Mouse (Mus musculus): Measurements from ENCODE around the gene Stk32c. TPM values are rescaled to one million over a fixed set of nuclear protein-coding genes. Genes with fewer than 3 reads are reported as not detected.

Stk32c gene
- not detected in 2 replicates for polyA plus RNA-seq (2014; fragmentation: Nextera tagmentation; extraction: Ambion mirVana)

- ATAC-seq (replicated peaks; ENCODE audit: insufficient number of reproducible peaks, low FRiP score, low TSS enrichment), result peak; percentile 98
- peak within 1 kb of the TSS; percentile 63 for H3K4me3 ChIP-seq (ENCODE audit: low read depth, low read length)
- H3K36me3 ChIP-seq (ENCODE audit: control insufficient read depth, insufficient read depth, low read length), result no peaks in the 10 kb centered on the region
- no peaks in the 10 kb centered on the region for H3K4me1 ChIP-seq (ENCODE audit: control insufficient read depth, insufficient read depth, low read length)
- no peaks in the 10 kb centered on the region for H3K27me3 ChIP-seq (ENCODE audit: control insufficient read depth, insufficient read depth, low read length)
- peak within 1 kb of the TSS; percentile 75 for H3K4me2 ChIP-seq
- 2% methylated on average over 53 of the region's 53 CpGs for WGBS (ENCODE audit: insufficient replicate concordance)
- H3K9me3 ChIP-seq (replicated peaks; ENCODE audit: control insufficient read depth, low read length), result no peaks in the 10 kb centered on the region
- peak within 1 kb of the TSS; percentile 89 for H3K9ac ChIP-seq (ENCODE audit: low read depth, low read length)
- H3K27ac ChIP-seq (ENCODE audit: low read depth, low read length), result peak within 1 kb of the TSS; percentile 87
Measured at GRCm38 (mm10) chr7:139212754-139213745, at the start of gene Stk32c, which contains the start of gene Lrrc27. Gene Stk32c, minus strand, starts transcription at chr7:139213307. Gene Lrrc27, plus strand, starts transcription at chr7:139212988.

GRCm38 (mm10) chr7:139257752-139258542 is 44.8 kb upstream of the Stk32c start:
- H3K9ac ChIP-seq (ENCODE audit: low read depth, low read length), result no peak overlapping the region
- peaks cover 8% of the 10 kb centered on the region for H3K36me3 ChIP-seq (ENCODE audit: control insufficient read depth, insufficient read depth, low read length)
- no peaks in the 10 kb centered on the region for H3K9me3 ChIP-seq (replicated peaks; ENCODE audit: control insufficient read depth, low read length)
- no peaks in the 10 kb centered on the region for H3K27me3 ChIP-seq (ENCODE audit: control insufficient read depth, insufficient read depth, low read length)
- no peak for ATAC-seq (replicated peaks; ENCODE audit: insufficient number of reproducible peaks, low FRiP score, low TSS enrichment)
- H3K4me3 ChIP-seq (ENCODE audit: low read depth, low read length), result no peak overlapping the region
- peaks cover 23% of the 10 kb centered on the region for H3K4me1 ChIP-seq (ENCODE audit: control insufficient read depth, insufficient read depth, low read length)
- H3K27ac ChIP-seq (ENCODE audit: low read depth, low read length), result no peak overlapping the region
- 50% methylated on average over 10 of the region's 10 CpGs for WGBS (ENCODE audit: insufficient replicate concordance)
- no peak overlapping the region for H3K4me2 ChIP-seq

GRCm38 (mm10) chr7:139254626-139255025 is 41.5 kb upstream of the Stk32c start:
- Histone ChIP-seq H3K4me1 (ENCODE audit: control insufficient read depth, insufficient read depth, low read length) (peaks cover 56% of the 10 kb centered on the region), H3K9ac (ENCODE audit: low read depth, low read length) (no peak overlapping the region), H3K4me3 (ENCODE audit: low read depth, low read length) (no peak overlapping the region)

GRCm38 (mm10) chr7:139253462-139253861 is 40.4 kb upstream of the Stk32c start:
- WGBS (ENCODE audit: insufficient replicate concordance), result 40% methylated on average over 3 of the region's 3 CpGs
- ATAC-seq (replicated peaks; ENCODE audit: insufficient number of reproducible peaks, low FRiP score, low TSS enrichment), result no peak
- Histone ChIP-seq H3K4me2 (no peak overlapping the region), H3K4me1 (ENCODE audit: control insufficient read depth, insufficient read depth, low read length) (peaks cover 57% of the 10 kb centered on the region), H3K9me3 (replicated peaks; ENCODE audit: control insufficient read depth, low read length) (no peaks in the 10 kb centered on the region), H3K9ac (ENCODE audit: low read depth, low read length) (0 out of 2 replicates have a peak overlapping the region, but pooled peaks have one; percentile 43), H3K4me3 (ENCODE audit: low read depth, low read length) (no peak overlapping the region), H3K27ac (ENCODE audit: low read depth, low read length) (no peak overlapping the region; the same call in 1 of the 2 replicates), H3K36me3 (ENCODE audit: control insufficient read depth, insufficient read depth, low read length) (peaks cover 5% of the 10 kb centered on the region; the same call in 1 of the 2 replicates), H3K27me3 (ENCODE audit: control insufficient read depth, insufficient read depth, low read length) (no peaks in the 10 kb centered on the region)

More at GRCm38 (mm10) chr7:139254626-139255025, 41.5 kb upstream of the Stk32c start:
- Histone ChIP-seq H3K9me3 (replicated peaks; ENCODE audit: control insufficient read depth, low read length) (no peaks in the 10 kb centered on the region), H3K27me3 (ENCODE audit: control insufficient read depth, insufficient read depth, low read length) (no peaks in the 10 kb centered on the region), H3K36me3 (ENCODE audit: control insufficient read depth, insufficient read depth, low read length) (peaks cover 5% of the 10 kb centered on the region; the same call in 1 of the 2 replicates), H3K4me2 (no peak overlapping the region), H3K27ac (ENCODE audit: low read depth, low read length) (no peak overlapping the region)
- ATAC-seq (replicated peaks; ENCODE audit: insufficient number of reproducible peaks, low FRiP score, low TSS enrichment), result no peak
- 80% methylated on average over 5 of the region's 5 CpGs for WGBS (ENCODE audit: insufficient replicate concordance)

GRCm38 (mm10) chr7:139252986-139253385 is 39.9 kb upstream of the Stk32c start:
- Histone ChIP-seq H3K9me3 (replicated peaks; ENCODE audit: control insufficient read depth, low read length) (no peaks in the 10 kb centered on the region), H3K4me1 (ENCODE audit: control insufficient read depth, insufficient read depth, low read length) (peaks cover 54% of the 10 kb centered on the region), H3K36me3 (ENCODE audit: control insufficient read depth, insufficient read depth, low read length) (peaks cover 5% of the 10 kb centered on the region; the same call in 1 of the 2 replicates), H3K4me3 (ENCODE audit: low read depth, low read length) (no peak overlapping the region), H3K27me3 (ENCODE audit: control insufficient read depth, insufficient read depth, low read length) (no peaks in the 10 kb centered on the region), H3K27ac (ENCODE audit: low read depth, low read length) (no peak overlapping the region; the same call in 1 of the 2 replicates), H3K9ac (ENCODE audit: low read depth, low read length) (peak overlapping the region; percentile 43; the same call in 1 of the 2 replicates), H3K4me2 (no peak overlapping the region)
- 41% methylated on average over 9 of the region's 9 CpGs for WGBS (ENCODE audit: insufficient replicate concordance)
- no peak for ATAC-seq (replicated peaks; ENCODE audit: insufficient number of reproducible peaks, low FRiP score, low TSS enrichment)

GRCm38 (mm10) chr7:139252566-139252965 is 39.5 kb upstream of the Stk32c start:
- Histone ChIP-seq H3K27ac (ENCODE audit: low read depth, low read length) (no peak overlapping the region), H3K4me1 (ENCODE audit: control insufficient read depth, insufficient read depth, low read length) (peaks cover 55% of the 10 kb centered on the region), H3K4me3 (ENCODE audit: low read depth, low read length) (no peak overlapping the region), H3K36me3 (ENCODE audit: control insufficient read depth, insufficient read depth, low read length) (peaks cover 5% of the 10 kb centered on the region; the same call in 1 of the 2 replicates), H3K27me3 (ENCODE audit: control insufficient read depth, insufficient read depth, low read length) (no peaks in the 10 kb centered on the region), H3K9ac (ENCODE audit: low read depth, low read length) (no peak overlapping the region), H3K9me3 (replicated peaks; ENCODE audit: control insufficient read depth, low read length) (no peaks in the 10 kb centered on the region), H3K4me2 (no peak overlapping the region)
- WGBS (ENCODE audit: insufficient replicate concordance), result 80% methylated on average over 7 of the region's 7 CpGs
- no peak for ATAC-seq (replicated peaks; ENCODE audit: insufficient number of reproducible peaks, low FRiP score, low TSS enrichment)

GRCm38 (mm10) chr7:139251881-139252301 is 38.8 kb upstream of the Stk32c start:
- Histone ChIP-seq H3K4me2 (no peak overlapping the region), H3K27me3 (ENCODE audit: control insufficient read depth, insufficient read depth, low read length) (no peaks in the 10 kb centered on the region), H3K4me3 (ENCODE audit: low read depth, low read length) (no peak overlapping the region), H3K27ac (ENCODE audit: low read depth, low read length) (peak overlapping the region; percentile 74), H3K36me3 (ENCODE audit: control insufficient read depth, insufficient read depth, low read length) (peaks cover 5% of the 10 kb centered on the region; the same call in 1 of the 2 replicates), H3K4me1 (ENCODE audit: control insufficient read depth, insufficient read depth, low read length) (peaks cover 59% of the 10 kb centered on the region), H3K9me3 (replicated peaks; ENCODE audit: control insufficient read depth, low read length) (no peaks in the 10 kb centered on the region), H3K9ac (ENCODE audit: low read depth, low read length) (peak overlapping the region; percentile 40; the same call in 1 of the 2 replicates)
- WGBS (ENCODE audit: insufficient replicate concordance), result 55% methylated on average over 5 of the region's 5 CpGs
- 0 out of 2 replicates have a peak, but pooled peaks have one; percentile 33 for ATAC-seq (replicated peaks; ENCODE audit: insufficient number of reproducible peaks, low FRiP score, low TSS enrichment)
